Mouse (Mus musculus) urinary bladder, adult 2 months (tissue): Measurements from ENCODE around the gene Mcts1. TPM values are rescaled to one million over a fixed set of nuclear protein-coding genes. Genes with fewer than 3 reads are reported as not detected.

Experiments used
- DNase-seq: peaks from one replicate; pipeline ENCODE4 v3.0.0; 2022; ENCODE audit warnings: low spot score
- polyA plus RNA-seq: library from polyadenylated mRNA; depleted of rRNA; stranded (reverse); fragments of >200 nt; gene quantifications from 2 replicates; pipeline ENCODE4 v1.2.3, GENCODE M21; 2012; rRNA removed

The Mcts1 gene
- polyA plus RNA-seq = 73.7 and 89.4 TPM in 2 replicates

- DNase-seq = peak; percentile 44
These were observed at the start of gene Mcts1 for GRCm38 (mm10) chrX:38600177-38600994. TSS of gene Mcts1 (plus strand) at chrX:38600578.

- no peak for DNase-seq
These were observed 47.1 kb upstream of the Mcts1 start for GRCm38 (mm10) chrX:38553255-38553654.

GRCm38 (mm10) chrX:38563941-38564541 is 36.3 kb upstream of the Mcts1 start:
- peak; percentile 24 for DNase-seq

- DNase-seq = peak; percentile 72
These were observed 35.7 kb upstream of the Mcts1 start for GRCm38 (mm10) chrX:38564542-38565175.

- DNase-seq = no peak
These were observed 35.2 kb upstream of the Mcts1 start for GRCm38 (mm10) chrX:38565176-38565542.

GRCm38 (mm10) chrX:38566521-38567205 is 33.7 kb upstream of the Mcts1 start:
- no peak for DNase-seq

GRCm38 (mm10) chrX:38576078-38576477 is 24.3 kb upstream of the Mcts1 start, which contains the start of gene Cul4b:
TSS of gene Cul4b (minus strand) at chrX:38576196.
- no peak for DNase-seq

GRCm38 (mm10) chrX:38581140-38581539 is 19.2 kb upstream of the Mcts1 start:
- no peak for DNase-seq

GRCm38 (mm10) chrX:38583261-38583660 is 17.1 kb upstream of the Mcts1 start:
- DNase-seq = no peak

- DNase-seq = no peak
These were observed 10.6 kb upstream of the Mcts1 start for GRCm38 (mm10) chrX:38589827-38590226.

GRCm38 (mm10) chrX:38591749-38592148 is 8.6 kb upstream of the Mcts1 start:
- DNase-seq = no peak

- DNase-seq = no peak
These were observed 7.0 kb upstream of the Mcts1 start for GRCm38 (mm10) chrX:38593180-38593889.

- no peak for DNase-seq
These were observed 604 bp downstream of the Mcts1 start for GRCm38 (mm10) chrX:38600995-38601369.

GRCm38 (mm10) chrX:38634801-38635637 is 34.6 kb downstream of the Mcts1 start, which contains the start of gene C1galt1c1:
TSS of gene C1galt1c1 (minus strand) at chrX:38635087.
- DNase-seq = peak; percentile 62

GRCm38 (mm10) chrX:38635638-38635931 is 35.2 kb downstream of the Mcts1 start:
- no peak for DNase-seq

- DNase-seq = no peak
These were observed 41.1 kb downstream of the Mcts1 start for GRCm38 (mm10) chrX:38641435-38641834.

- DNase-seq = no peak
These were observed 41.8 kb downstream of the Mcts1 start for GRCm38 (mm10) chrX:38642183-38642582.

GRCm38 (mm10) chrX:38650404-38651039 is 50.1 kb downstream of the Mcts1 start:
- DNase-seq = no peak

- DNase-seq = no peak
These were observed 50.8 kb downstream of the Mcts1 start for GRCm38 (mm10) chrX:38651167-38651566.

- DNase-seq = no peak
These were observed 52.8 kb downstream of the Mcts1 start for GRCm38 (mm10) chrX:38653181-38653580.
